ENCODE assay signal across 13 mouse cellular contexts in the genomic region with DNA sequence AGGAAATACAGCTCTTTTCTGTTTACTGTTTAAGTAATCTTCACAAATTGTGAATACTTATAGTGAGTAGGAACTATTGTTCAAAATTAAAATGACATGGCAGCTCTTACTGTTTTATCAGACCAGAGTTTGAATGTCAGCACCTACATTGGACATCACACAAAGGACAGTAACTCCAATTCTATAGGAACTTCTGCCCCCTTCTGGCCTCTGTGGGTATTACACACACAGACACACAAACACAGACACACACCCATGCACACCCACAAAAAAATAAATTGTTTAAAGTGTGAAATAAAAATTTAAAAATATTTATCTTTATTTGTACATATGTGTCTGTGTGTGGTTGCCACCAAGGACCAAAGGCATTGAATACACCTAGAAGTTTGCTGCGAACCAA. TPM values are rescaled to one million over a fixed set of nuclear protein-coding genes. Genes with fewer than 3 reads are reported as not detected.
A peak's percentile ranks its signal among the peaks of the same experiment; 100 is the strongest.
DNase-seq lines count a peak whose midpoint lies in the region; ATAC-seq and TF ChIP-seq lines count a peak whose summit lies in the region.
"Had no signal": no experiment of that assay in that cellular context is flagged by ENCODE, and none has a peak within 500 bp of the region (broad histone marks: within the 10 kb centered on the region; RNA-seq: fewer than 3 reads in every experiment).

No protein-coding gene starts in this region.

- H3K4me1 ChIP-seq in heart, adult 2 months (ENCODE audit: control insufficient read depth, insufficient read depth, low read length) = no peaks in the 10 kb centered on the region
- no peaks in the 10 kb centered on the region for H3K4me1 ChIP-seq in heart, embryonic 12.5 days (replicated peaks)
- H3K4me1 ChIP-seq in lung, embryonic 14.5 days (ENCODE audit: insufficient read depth) = no peaks in the 10 kb centered on the region
- H3K4me1 ChIP-seq in lung, adult 2 months (ENCODE audit: control insufficient read depth, insufficient read depth, low read length) = no peaks in the 10 kb centered on the region
- H3K4me1 ChIP-seq in MEL (ENCODE audit: control insufficient read depth in 1 of 2, insufficient read depth in 2 of 2, low read length in 2 of 2) = no peaks in the 10 kb centered on the region
- H3K4me1 ChIP-seq: embryonic facial prominence, embryonic 12.5 days; midbrain, embryonic 13.5 days had no signal

- peak; percentile 57 for TF ChIP-seq CTCF in heart, adult 2 months (IDR thresholded peaks at IDR 0.05)
- TF ChIP-seq CTCF in lung, embryonic 14.5 days (IDR thresholded peaks at IDR 0.05; ENCODE audit: low read depth) = peak; percentile 38
- TF ChIP-seq CTCF in lung, adult 2 months (IDR thresholded peaks at IDR 0.05; ENCODE audit: insufficient read depth, low read length) = no peak
- TF ChIP-seq CTCF in MEL (IDR thresholded peaks at IDR 0.05 in 2 of 3, conservative IDR thresholded peaks at IDR 0.05 in 1 of 3; ENCODE audit: control insufficient read depth in 1 of 3, insufficient read depth in 1 of 3, low read depth in 2 of 3, low read length in 3 of 3, poor library complexity in 1 of 3, severe bottlenecking in 1 of 3) = peak in 2 of 3 experiments; percentile 19 to 35; a peak in 3 of 6 replicates

- no peak overlapping the region for H3K4me2 ChIP-seq in heart, embryonic 12.5 days
- no peak overlapping the region for H3K4me2 ChIP-seq in lung, embryonic 14.5 days
- H3K4me2 ChIP-seq: embryonic facial prominence, embryonic 12.5 days; midbrain, embryonic 13.5 days had no signal

- no peak overlapping the region for H3K27ac ChIP-seq in heart, adult 2 months
- H3K27ac ChIP-seq in heart, embryonic 12.5 days (ENCODE audit: poor library complexity, severe bottlenecking) = no peak overlapping the region
- no peak overlapping the region for H3K27ac ChIP-seq in lung, embryonic 14.5 days (ENCODE audit: low read depth)
- H3K27ac ChIP-seq in MEL (ENCODE audit: control insufficient read depth, low read depth, low read length) = no peak overlapping the region
- H3K27ac ChIP-seq: embryonic facial prominence, embryonic 12.5 days; midbrain, embryonic 13.5 days had no signal

- no peak overlapping the region for H3K9ac ChIP-seq in heart, adult 2 months (ENCODE audit: low read depth, low read length)
- H3K9ac ChIP-seq in heart, embryonic 12.5 days = no peak overlapping the region
- no peak overlapping the region for H3K9ac ChIP-seq in lung, embryonic 14.5 days
- H3K9ac ChIP-seq in MEL (ENCODE audit: control insufficient read depth, low read depth, low read length, poor library complexity, severe bottlenecking) = no peak overlapping the region
- H3K9ac ChIP-seq: embryonic facial prominence, embryonic 12.5 days; midbrain, embryonic 13.5 days had no signal

- H3K9me3 ChIP-seq in heart, embryonic 12.5 days (replicated peaks) = peaks cover 4% of the 10 kb centered on the region; the same call in 1 of the 2 replicates
- no peaks in the 10 kb centered on the region for H3K9me3 ChIP-seq in lung, embryonic 14.5 days (ENCODE audit: low read depth, low read length)
- H3K9me3 ChIP-seq in MEL (replicated peaks; ENCODE audit: insufficient read depth, low read length) = no peaks in the 10 kb centered on the region
- H3K9me3 ChIP-seq: midbrain, embryonic 13.5 days had no signal

- no peak for ATAC-seq in heart, embryonic 12.5 days (ENCODE audit: insufficient number of reproducible peaks, low FRiP score)
- no peak for ATAC-seq in lung, embryonic 14.5 days (ENCODE audit: insufficient read depth)
- peak; percentile 50; the same call in 1 of the 2 replicates for ATAC-seq in megakaryocyte progenitor cell, adult 5-6 weeks (replicated peaks; ENCODE audit: poor library complexity)
- ATAC-seq: forebrain, embryonic 14.5 days; midbrain, embryonic 13.5 days had no signal

- no peak for TF ChIP-seq POLR2A in heart, adult 2 months (IDR thresholded peaks at IDR 0.05; ENCODE audit: insufficient read depth, low read depth, low read length)
- no peak for TF ChIP-seq POLR2A in lung, adult 2 months (IDR thresholded peaks at IDR 0.05; ENCODE audit: borderline replicate concordance, extremely low read depth, low read depth, low read length)
- TF ChIP-seq POLR2A in MEL (IDR thresholded peaks at IDR 0.05; ENCODE audit: control insufficient read depth in 1 of 2, insufficient read depth in 1 of 2, low read depth in 1 of 2, low read length in 2 of 2, poor library complexity in 1 of 2) = no peak

- H3K4me3 ChIP-seq in heart, adult 2 months = no peak overlapping the region
- no peak overlapping the region for H3K4me3 ChIP-seq in heart, embryonic 12.5 days
- H3K4me3 ChIP-seq in lung, embryonic 14.5 days (ENCODE audit: low read depth, low read length) = no peak overlapping the region
- no peak overlapping the region for H3K4me3 ChIP-seq in lung, adult 2 months (replicated peaks; ENCODE audit: extremely low read depth, low read depth, low read length)
- H3K4me3 ChIP-seq in MEL (ENCODE audit: control insufficient read depth in 1 of 2, insufficient read depth in 1 of 2, low read depth in 2 of 2, low read length in 2 of 2) = no peak overlapping the region
- H3K4me3 ChIP-seq: embryonic facial prominence, embryonic 12.5 days; midbrain, embryonic 13.5 days had no signal

- H3K36me3 ChIP-seq in heart, adult 2 months (ENCODE audit: control insufficient read depth, insufficient read depth, low read length) = no peaks in the 10 kb centered on the region
- H3K36me3 ChIP-seq in heart, embryonic 12.5 days = no peaks in the 10 kb centered on the region
- H3K36me3 ChIP-seq in lung, embryonic 14.5 days (ENCODE audit: insufficient read depth) = no peaks in the 10 kb centered on the region
- H3K36me3 ChIP-seq in MEL (ENCODE audit: control insufficient read depth in 1 of 2, insufficient read depth in 2 of 2, low read length in 2 of 2) = no peaks in the 10 kb centered on the region
- H3K36me3 ChIP-seq: embryonic facial prominence, embryonic 12.5 days; midbrain, embryonic 13.5 days had no signal

- no peak for TF ChIP-seq EP300 in heart, adult 2 months (IDR thresholded peaks at IDR 0.05; ENCODE audit: insufficient read depth, low read depth, low read length)
- no peak for TF ChIP-seq EP300 in MEL (IDR thresholded peaks at IDR 0.05; ENCODE audit: low read depth in 1 of 2, low read length in 2 of 2)

- intact Hi-C loops in heart, adult 2 months (cut with DNase I) = no loop called here

- no peaks in the 10 kb centered on the region for H3K27me3 ChIP-seq in heart, adult 2 months (ENCODE audit: control insufficient read depth, insufficient read depth, low read length)
- no peaks in the 10 kb centered on the region for H3K27me3 ChIP-seq in heart, embryonic 12.5 days (replicated peaks)
- H3K27me3 ChIP-seq in lung, embryonic 14.5 days (ENCODE audit: insufficient read depth, low read length) = no peaks in the 10 kb centered on the region
- H3K27me3 ChIP-seq in MEL (ENCODE audit: control insufficient read depth in 1 of 2, insufficient read depth in 2 of 2, low read length in 2 of 2) = no peaks in the 10 kb centered on the region
- H3K27me3 ChIP-seq: embryonic facial prominence, embryonic 12.5 days; midbrain, embryonic 13.5 days had no signal

- DNase-seq in heart, adult 2 months = no peak
- no peak for DNase-seq in lung, embryonic 14.5 days
- no peak for DNase-seq in lung, adult 2 months
- DNase-seq in MEL (ENCODE audit: low read depth, low spot score) = peak; percentile 9
- no peak for DNase-seq in spleen, postnatal 36 days (ENCODE audit: low spot score in 2 of 2)
- DNase-seq: adrenal gland, postnatal 25 days; cerebellum, adult 9-10 months; kidney, postnatal 10 days had no signal

- 95% methylated on average over 1 of the region's 1 CpGs for WGBS in heart, adult 2 months
- WGBS in heart, embryonic 12.5 days = 84% methylated on average over 1 of the region's 1 CpGs
- WGBS in lung, embryonic 14.5 days = 96% methylated on average over 1 of the region's 1 CpGs
- WGBS in lung, adult 2 months = 100% methylated on average over 1 of the region's 1 CpGs

- no peaks in the 10 kb centered on the region for H3K79me2 ChIP-seq in heart, adult 2 months (replicated peaks; ENCODE audit: control insufficient read depth, insufficient read depth, low read length)
- no peaks in the 10 kb centered on the region for H3K79me2 ChIP-seq in MEL (ENCODE audit: control insufficient read depth, insufficient read depth, low read length, poor library complexity)

- peak; percentile 13 for TF ChIP-seq RAD21 in MEL (IDR thresholded peaks at IDR 0.05; ENCODE audit: low read depth, low read length)

TF ChIP-seq in MEL, 35 proteins besides CTCF, POLR2A, EP300 and RAD21:
- no peak for TF ChIP-seq TCF12 (IDR thresholded peaks at IDR 0.05; ENCODE audit: low read depth, low read length)
- no peak for TF ChIP-seq MAZ (IDR thresholded peaks at IDR 0.05; ENCODE audit: low read depth, low read length)
- TF ChIP-seq SMC3 (IDR thresholded peaks at IDR 0.05; ENCODE audit: low read depth, low read length) = peak; percentile 12; the same call in 1 of the 2 replicates

RNA-seq across cellular contexts. Expression of a gene that starts 49.4 kb away (rescaled TPM):
- total RNA-seq in heart, adult 2 months (2021) = 100 to 1,000 TPM; 593 to 641 TPM
- polyA plus RNA-seq in heart, adult 2 months (2012; rRNA removed) = 313 and 472 TPM in 2 replicates
- 376 and 393 TPM in 2 replicates for polyA plus RNA-seq in heart, embryonic 12.5 days (2016; fragmentation: Nextera tagmentation; extraction: Ambion mirVana)
- polyA plus RNA-seq in lung, embryonic 14.5 days (2014; fragmentation: Nextera tagmentation; extraction: Ambion mirVana) = 41.5 and 50.1 TPM in 2 replicates
- 231 and 457 TPM in 2 replicates for polyA plus RNA-seq in lung, adult 2 months (2012; rRNA removed)
- total RNA-seq in MEL (2012; rRNA removed) = not detected in 2 replicates
- polyA plus RNA-seq in MEL (2012; ENCODE audit: insufficient read depth in 1 of 2, insufficient read length in 2 of 2, low read depth in 1 of 2, low replicate concordance in 2 of 2, missing spikeins in 1 of 2) = not detected
- total RNA-seq in megakaryocyte progenitor cell, adult 5-6 weeks (2015) = 14.9 and 18.8 TPM in 2 replicates
- 48.5 and 58.3 TPM in 2 replicates for total RNA-seq in megakaryocyte progenitor cell, adult 5-6 weeks (2017)

Comparison
In these comparisons a context has a peak if more than half of its experiments do, and no peak if none do; other contexts are left out.
1. RNA of a gene that starts 49.4 kb away (polyA plus RNA-seq): 376 to 393 TPM in heart, embryonic 12.5 days, 313 to 472 TPM in heart, adult 2 months, 231 to 457 TPM in lung, adult 2 months and 41.5 to 50.1 TPM in lung, embryonic 14.5 days; not detected in MEL; every median in the first group is over 10 times any median in the second.